Mouse (Mus musculus): ENCODE data around the gene Tpst1. TPM values are rescaled to one million over a fixed set of nuclear protein-coding genes. Genes with fewer than 3 reads are reported as not detected.

The Tpst1 gene
- polyA plus RNA-seq, 1 experiment from 2014 or later, result 56.5 TPM

DNA sequence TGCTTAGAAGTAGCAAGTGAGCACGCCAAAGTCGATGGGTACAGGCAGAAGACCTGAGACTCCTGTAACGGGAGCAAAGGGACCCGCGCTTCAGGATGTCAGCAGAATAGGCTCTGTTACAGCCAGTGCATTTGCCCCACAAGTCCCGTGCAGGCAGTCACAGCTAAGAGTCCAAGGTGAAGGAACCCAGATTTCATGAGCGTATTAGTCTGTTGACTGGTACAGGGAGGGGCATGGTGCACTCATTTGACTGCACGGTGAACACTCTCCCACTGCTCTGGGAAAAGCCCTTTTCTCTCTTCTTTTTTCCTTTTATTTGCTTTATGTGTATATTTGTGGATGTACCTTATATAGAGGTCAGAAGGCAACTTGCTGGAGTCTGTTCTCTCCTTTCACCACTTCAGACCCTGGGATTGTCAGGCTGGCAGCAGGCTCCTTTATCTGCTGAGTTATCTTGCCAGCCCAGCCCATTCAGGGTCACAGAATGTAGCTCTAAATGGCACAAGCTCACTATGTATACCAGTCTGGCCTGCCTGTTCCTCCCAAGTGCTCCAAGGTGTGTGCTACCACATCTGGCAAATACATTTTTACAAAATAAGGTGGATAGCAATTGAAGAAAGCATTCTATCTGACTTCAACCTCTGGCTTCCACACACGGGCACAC, 111.2 kb downstream of the Tpst1 start:
- H3K27ac ChIP-seq, result no peak overlapping the region
- H3K4me3 ChIP-seq (replicated peaks), result no peak overlapping the region
- no peak for ATAC-seq (ENCODE audit: low FRiP score)
- H3K4me2 ChIP-seq, result no peak overlapping the region
- no peaks in the 10 kb centered on the region; the same call in 1 of the 2 replicates for H3K36me3 ChIP-seq (replicated peaks)
- no peaks in the 10 kb centered on the region for H3K27me3 ChIP-seq
- peaks cover 2% of the 10 kb centered on the region; the same call in 1 of the 2 replicates for H3K4me1 ChIP-seq
- H3K9me3 ChIP-seq, result no peaks in the 10 kb centered on the region
- WGBS, result 93% methylated on average over 9 of the region's 9 CpGs
- H3K9ac ChIP-seq, result no peak overlapping the region

DNA sequence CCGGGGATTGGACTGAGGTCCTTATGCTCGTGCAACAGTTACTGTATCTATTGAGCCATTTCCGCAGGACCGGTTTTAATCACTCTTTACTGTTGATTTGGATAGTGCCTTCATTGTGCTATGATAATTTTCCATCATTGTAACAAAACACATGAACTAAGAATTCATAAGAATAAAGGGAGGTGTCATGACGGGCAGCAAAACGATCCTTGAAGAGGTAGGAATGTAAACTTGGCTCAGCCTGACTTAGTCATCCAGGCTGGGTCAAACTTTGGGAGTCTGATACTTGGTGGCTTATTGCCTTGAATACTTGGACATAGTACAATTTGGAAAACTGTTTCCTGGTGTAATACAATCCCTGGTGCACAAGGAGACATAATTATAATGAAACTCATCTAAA, 112.2 kb downstream of the Tpst1 start:
- peaks cover 8% of the 10 kb centered on the region for H3K36me3 ChIP-seq (replicated peaks)
- no peak overlapping the region for H3K27ac ChIP-seq
- peaks cover 2% of the 10 kb centered on the region; the same call in 1 of the 2 replicates for H3K4me1 ChIP-seq
- no peak overlapping the region for H3K4me3 ChIP-seq (replicated peaks)
- no peak overlapping the region for H3K9ac ChIP-seq
- no peaks in the 10 kb centered on the region for H3K9me3 ChIP-seq
- WGBS, result 91% methylated on average over 6 of the region's 6 CpGs
- no peaks in the 10 kb centered on the region for H3K27me3 ChIP-seq
- no peak for ATAC-seq (ENCODE audit: low FRiP score)
- H3K4me2 ChIP-seq, result no peak overlapping the region

Other genes with a start within 250 kb of the Tpst1 start
- gene Sumf2, start 226.3 kb upstream of the Tpst1 start, polyA plus RNA-seq (2016; fragmentation: Nextera tagmentation; extraction: Ambion mirVana), result 47.0 and 49.2 TPM in 2 replicates
- gene Chchd2, start 185.9 kb upstream of the Tpst1 start, polyA plus RNA-seq (2016; fragmentation: Nextera tagmentation; extraction: Ambion mirVana), result 756 and 796 TPM in 2 replicates
- gene Zbed5, start 177.6 kb upstream of the Tpst1 start, polyA plus RNA-seq (2016; fragmentation: Nextera tagmentation; extraction: Ambion mirVana), result 6.2 and 7.0 TPM in 2 replicates
- 0.23 and 0.32 TPM in 2 replicates for gene Phkg1, start 174.8 kb upstream of the Tpst1 start, polyA plus RNA-seq (2016; fragmentation: Nextera tagmentation; extraction: Ambion mirVana)
- gene Nupr1l, start 164.8 kb upstream of the Tpst1 start, polyA plus RNA-seq (2016; fragmentation: Nextera tagmentation; extraction: Ambion mirVana), result 6.2 and 6.9 TPM in 2 replicates
- 41.2 and 41.3 TPM in 2 replicates for gene Vkorc1l1, start 131.4 kb upstream of the Tpst1 start, polyA plus RNA-seq (2016; fragmentation: Nextera tagmentation; extraction: Ambion mirVana)
- gene Gusb, start 70.3 kb upstream of the Tpst1 start, polyA plus RNA-seq (2016; fragmentation: Nextera tagmentation; extraction: Ambion mirVana), result 17.1 and 20.6 TPM in 2 replicates
- gene Asl, start 44.1 kb upstream of the Tpst1 start, polyA plus RNA-seq (2016; fragmentation: Nextera tagmentation; extraction: Ambion mirVana), result 20.9 and 23.5 TPM in 2 replicates
- gene Crcp, start 44.0 kb upstream of the Tpst1 start, polyA plus RNA-seq (2016; fragmentation: Nextera tagmentation; extraction: Ambion mirVana), result 54.0 and 55.8 TPM in 2 replicates
- gene Kctd7, start 71.5 kb downstream of the Tpst1 start, polyA plus RNA-seq (2016; fragmentation: Nextera tagmentation; extraction: Ambion mirVana), result 7.5 and 7.7 TPM in 2 replicates
- 30.7 and 31.5 TPM in 2 replicates for gene Rabgef1, start 98.5 kb downstream of the Tpst1 start, polyA plus RNA-seq (2016; fragmentation: Nextera tagmentation; extraction: Ambion mirVana)
- 29.2 and 30.1 TPM in 2 replicates for gene Tmem248, start 143.8 kb downstream of the Tpst1 start, polyA plus RNA-seq (2016; fragmentation: Nextera tagmentation; extraction: Ambion mirVana)
- 74.9 and 76.2 TPM in 2 replicates for gene Sbds, start 182.2 kb downstream of the Tpst1 start, polyA plus RNA-seq (2016; fragmentation: Nextera tagmentation; extraction: Ambion mirVana)
- gene Tyw1, start 182.3 kb downstream of the Tpst1 start, polyA plus RNA-seq (2016; fragmentation: Nextera tagmentation; extraction: Ambion mirVana), result 28.1 and 29.8 TPM in 2 replicates